Mouse (Mus musculus) MEL (cell line): ENCODE results near the gene Mpig6b.

Experiments used
- BHLHE40 ChIP-seq: IDR thresholded peaks from 2 replicates; pipeline ENCODE4 v1.6.1; 2012; ENCODE audit warnings: low read depth, mild to moderate bottlenecking, inconsistent platforms, low read length, improper control_type of control experiment, borderline replicate concordance
- CTCF ChIP-seq, 3 experiments: IDR thresholded peaks in 2 of 3; conservative IDR thresholded peaks in 1 of 3; 2 replicates each; pipeline ENCODE4 v1.5.1; 2011 to 2012; ENCODE audit warnings: low read length in 3 of 3, low read depth in 2 of 3, mild to moderate bottlenecking in 2 of 3, improper control_type of control experiment in 1 of 3, inconsistent platforms in 1 of 3, mixed read lengths in 1 of 3, moderate library complexity in 1 of 3; ENCODE audit not compliant: control insufficient read depth in 1 of 3, insufficient read depth in 1 of 3, poor library complexity in 1 of 3, severe bottlenecking in 1 of 3
- EP300 ChIP-seq, 2 experiments: IDR thresholded peaks; 2 replicates each; pipeline ENCODE4 v1.6.1; 2011; ENCODE audit warnings: improper control_type of control experiment in 2 of 2, low read length in 2 of 2, low read depth in 1 of 2, mild to moderate bottlenecking in 1 of 2
- ETS1 ChIP-seq: IDR thresholded peaks from 2 replicates; pipeline ENCODE4 v1.6.1; 2012; ENCODE audit warnings: low read depth, mild to moderate bottlenecking, inconsistent platforms, low read length, improper control_type of control experiment, moderate library complexity
- MAFK ChIP-seq: IDR thresholded peaks from 2 replicates; pipeline ENCODE4 v1.6.1; 2011; ENCODE audit warnings: low read depth, mild to moderate bottlenecking, low read length, improper control_type of control experiment, borderline replicate concordance
- MAZ ChIP-seq: IDR thresholded peaks from 2 replicates; pipeline ENCODE4 v1.6.1; 2012; ENCODE audit warnings: low read depth, mild to moderate bottlenecking, inconsistent platforms, low read length, improper control_type of control experiment
- MYC ChIP-seq: IDR thresholded peaks from 2 replicates; pipeline ENCODE4 v1.6.1; 2011; ENCODE audit warnings: low read depth, mild to moderate bottlenecking, low read length, improper control_type of control experiment, moderate library complexity
- NRF1 ChIP-seq: IDR thresholded peaks from 2 replicates; pipeline ENCODE4 v1.6.1; 2014; ENCODE audit warnings: low read depth, mild to moderate bottlenecking, inconsistent platforms, low read length, improper control_type of control experiment, moderate library complexity; ENCODE audit not compliant: poor library complexity, insufficient read depth, severe bottlenecking
- POLR2A ChIP-seq, 2 experiments: IDR thresholded peaks; 2 replicates each; pipeline ENCODE4 v1.6.1; 2011 to 2012; ENCODE audit warnings: low read length in 2 of 2, mild to moderate bottlenecking in 2 of 2, control low read depth in 1 of 2, improper control_type of control experiment in 1 of 2, low read depth in 1 of 2, moderate library complexity in 1 of 2; ENCODE audit not compliant: control insufficient read depth in 1 of 2, insufficient read depth in 1 of 2, poor library complexity in 1 of 2

- TF ChIP-seq EP300 (IDR thresholded peaks at IDR 0.05; ENCODE audit: low read depth in 1 of 2, low read length in 2 of 2) (no peak), BHLHE40 (no peak), MAFK (no peak), MAZ (no peak), CTCF (IDR thresholded peaks at IDR 0.05 in 2 of 3, conservative IDR thresholded peaks at IDR 0.05 in 1 of 3; ENCODE audit: control insufficient read depth in 1 of 3, insufficient read depth in 1 of 3, low read depth in 2 of 3, low read length in 3 of 3, poor library complexity in 1 of 3, severe bottlenecking in 1 of 3) (no peak), NRF1 (no peak), POLR2A (IDR thresholded peaks at IDR 0.05; ENCODE audit: control insufficient read depth in 1 of 2, insufficient read depth in 1 of 2, low read depth in 1 of 2, low read length in 2 of 2, poor library complexity in 1 of 2) (no peak), ETS1 (no peak), MYC (no peak)
Measured at GRCm38 (mm10) chr17:35013221-35013620, 52.8 kb downstream of the Mpig6b start.
